Mouse (Mus musculus): ENCODE results near the gene Lrrc4. TPM values are rescaled to one million over a fixed set of nuclear protein-coding genes. Genes with fewer than 3 reads are reported as not detected.

The Lrrc4 gene
- not detected in 2 replicates for polyA plus RNA-seq (2012; ENCODE audit: insufficient read depth, insufficient read length, low replicate concordance, missing spikeins)

DNA sequence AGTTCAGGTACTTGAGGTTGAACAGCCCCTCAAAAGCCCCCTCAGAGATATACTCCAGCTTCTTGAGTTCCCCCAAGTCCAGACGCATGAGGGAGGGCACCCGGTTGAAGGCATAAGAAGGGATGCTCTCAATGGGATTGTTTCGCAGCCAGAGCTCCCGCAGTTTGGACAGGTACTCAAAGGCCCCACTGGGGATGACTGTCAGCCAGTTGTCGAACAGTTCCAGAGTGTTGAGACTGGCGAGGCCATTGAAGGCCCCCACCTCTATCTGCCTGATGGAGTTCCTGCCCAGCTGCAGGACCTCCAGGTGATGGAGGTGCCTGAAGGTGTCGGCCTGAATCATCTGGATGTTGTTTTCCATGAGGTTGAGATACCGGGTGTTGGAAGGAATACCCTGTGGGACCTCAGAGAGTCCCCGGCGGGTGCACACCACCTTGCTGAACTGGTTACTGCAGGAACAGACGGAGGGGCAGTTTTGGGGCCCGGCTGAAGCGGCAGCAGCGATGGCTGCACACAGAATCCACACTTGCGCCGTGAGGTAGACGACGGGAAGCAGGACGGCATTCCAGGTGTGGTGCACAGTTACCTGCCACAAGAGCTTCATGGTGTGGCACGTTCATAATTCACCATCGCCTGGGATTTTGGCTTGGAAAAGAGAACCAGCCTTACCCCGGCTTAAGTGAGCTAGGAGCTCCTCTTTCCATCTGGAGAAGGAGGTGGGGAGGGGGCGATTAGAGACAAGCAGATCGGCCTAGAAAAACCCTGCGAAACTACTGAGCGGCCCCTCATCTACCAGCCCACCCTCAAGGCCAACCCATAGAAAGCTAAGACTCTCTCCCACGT is at the start of gene Lrrc4:
Gene Lrrc4, minus strand, starts transcription at position 737 of the 843 bp plus-strand sequence.
- H3K4me3 ChIP-seq (ENCODE audit: insufficient read depth, low read depth, low read length), result peak within 1 kb of the TSS; percentile 88
- peaks cover 29% of the 10 kb centered on the region for H3K4me1 ChIP-seq (ENCODE audit: control insufficient read depth, insufficient read depth, low read length)
- peak within 1 kb of the TSS; percentile 95 for H3K27ac ChIP-seq (ENCODE audit: insufficient read depth, low read depth, low read length)
- 41% methylated on average over 27 of the region's 27 CpGs for WGBS
- TF ChIP-seq POLR2A (IDR thresholded peaks at IDR 0.05; ENCODE audit: insufficient read depth, low read depth, low read length) (no peak), CTCF (IDR thresholded peaks at IDR 0.05; ENCODE audit: insufficient read depth, low read depth, low read length) (0 out of 2 replicates have a peak, but pooled peaks have one; percentile 10)

DNA sequence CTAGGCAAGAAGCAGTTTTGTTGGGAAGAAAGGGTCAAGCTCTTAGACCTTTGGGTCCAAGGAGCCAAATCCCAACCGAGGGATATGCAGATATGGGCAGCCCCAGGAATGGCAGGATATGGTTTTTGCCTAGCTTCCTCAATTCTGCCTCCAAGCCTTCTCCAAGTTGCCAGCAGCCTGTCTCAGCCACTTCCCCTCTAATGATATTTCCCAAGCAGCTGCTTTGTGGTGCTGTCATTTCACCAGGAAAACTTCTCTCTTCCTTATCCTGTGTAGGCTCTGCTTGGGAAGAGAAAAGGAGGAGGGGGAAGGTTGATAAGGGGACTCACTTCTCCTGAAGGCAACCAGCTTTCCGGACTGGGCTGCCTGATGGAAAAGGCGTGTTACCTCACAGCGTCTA is 49.4 kb upstream of the Lrrc4 start:
- peaks cover 15% of the 10 kb centered on the region for H3K4me1 ChIP-seq (ENCODE audit: control insufficient read depth, insufficient read depth, low read length)
- WGBS, result 88% methylated on average over 4 of the region's 4 CpGs
- H3K27ac ChIP-seq (ENCODE audit: insufficient read depth, low read depth, low read length), result no peak overlapping the region
- no peak for TF ChIP-seq POLR2A (IDR thresholded peaks at IDR 0.05; ENCODE audit: insufficient read depth, low read depth, low read length)
- no peak for TF ChIP-seq CTCF (IDR thresholded peaks at IDR 0.05; ENCODE audit: insufficient read depth, low read depth, low read length)
- no peak overlapping the region for H3K4me3 ChIP-seq (ENCODE audit: insufficient read depth, low read depth, low read length)

DNA sequence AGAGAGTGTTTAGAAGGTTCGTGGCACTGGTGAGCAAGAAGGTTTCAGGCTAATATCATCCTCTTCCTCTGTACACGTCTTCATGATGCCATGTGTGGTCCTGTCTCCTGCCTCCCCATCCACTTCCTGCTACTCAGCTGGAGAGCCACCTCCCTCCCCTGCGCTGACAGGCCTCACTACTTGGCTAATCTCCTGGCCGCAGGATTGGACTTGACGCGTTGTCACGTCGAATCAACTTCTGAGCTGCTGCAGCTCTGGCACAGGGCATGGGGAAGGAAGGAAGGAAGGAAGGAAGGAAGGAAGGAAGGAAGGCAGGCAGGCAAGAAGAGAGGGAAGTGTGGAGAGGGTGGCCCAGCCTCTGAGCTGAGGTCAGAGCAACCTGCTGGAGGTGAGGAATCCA is 47.8 kb upstream of the Lrrc4 start:
- TF ChIP-seq CTCF (IDR thresholded peaks at IDR 0.05; ENCODE audit: insufficient read depth, low read depth, low read length) (no peak), POLR2A (IDR thresholded peaks at IDR 0.05; ENCODE audit: insufficient read depth, low read depth, low read length) (no peak)
- Histone ChIP-seq H3K4me1 (ENCODE audit: control insufficient read depth, insufficient read depth, low read length) (peaks cover 21% of the 10 kb centered on the region), H3K4me3 (ENCODE audit: insufficient read depth, low read depth, low read length) (no peak overlapping the region), H3K27ac (ENCODE audit: insufficient read depth, low read depth, low read length) (no peak overlapping the region)
- 90% methylated on average over 8 of the region's 8 CpGs for WGBS

DNA sequence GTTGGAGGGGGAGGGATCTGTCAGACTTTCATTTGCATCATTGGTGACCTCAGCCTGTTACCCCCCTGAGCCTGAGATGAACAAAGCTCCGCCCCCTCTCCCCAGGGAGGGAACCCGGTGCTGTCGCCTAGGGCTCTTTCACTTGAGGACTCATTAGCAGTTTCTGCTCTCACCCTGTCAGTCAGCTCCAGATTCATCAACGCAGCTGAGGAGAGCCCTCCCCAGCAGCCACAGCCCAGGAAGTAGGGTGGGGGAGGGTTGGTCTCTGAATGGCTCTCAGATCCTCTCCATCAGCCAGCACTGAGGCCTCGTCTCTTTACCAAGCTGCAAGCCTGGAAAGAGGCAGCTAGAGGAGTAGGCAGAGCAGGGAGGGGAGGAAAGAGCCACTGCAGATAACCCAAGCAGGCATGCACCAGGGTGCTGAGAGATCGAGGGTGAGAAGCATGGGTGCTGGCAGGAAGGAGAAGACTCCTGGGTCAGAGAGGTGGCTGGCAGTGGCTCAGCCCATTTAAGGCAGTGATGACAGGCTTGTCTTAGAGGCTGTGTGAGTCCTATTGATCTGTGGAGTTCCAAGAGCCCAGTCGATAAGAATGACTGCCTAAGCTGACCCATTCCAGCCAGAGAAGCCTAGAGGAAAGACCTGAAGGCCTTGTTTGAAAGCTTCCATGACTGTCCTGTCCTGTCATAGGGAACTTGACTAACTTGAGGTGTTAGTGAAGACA is 46.6 kb upstream of the Lrrc4 start:
- 52% methylated on average over 7 of the region's 7 CpGs for WGBS
- TF ChIP-seq CTCF (IDR thresholded peaks at IDR 0.05; ENCODE audit: insufficient read depth, low read depth, low read length) (no peak), POLR2A (IDR thresholded peaks at IDR 0.05; ENCODE audit: insufficient read depth, low read depth, low read length) (no peak)
- peaks cover 29% of the 10 kb centered on the region for H3K4me1 ChIP-seq (ENCODE audit: control insufficient read depth, insufficient read depth, low read length)
- H3K27ac ChIP-seq (ENCODE audit: insufficient read depth, low read depth, low read length), result no peak overlapping the region
- H3K4me3 ChIP-seq (ENCODE audit: insufficient read depth, low read depth, low read length), result no peak overlapping the region

DNA sequence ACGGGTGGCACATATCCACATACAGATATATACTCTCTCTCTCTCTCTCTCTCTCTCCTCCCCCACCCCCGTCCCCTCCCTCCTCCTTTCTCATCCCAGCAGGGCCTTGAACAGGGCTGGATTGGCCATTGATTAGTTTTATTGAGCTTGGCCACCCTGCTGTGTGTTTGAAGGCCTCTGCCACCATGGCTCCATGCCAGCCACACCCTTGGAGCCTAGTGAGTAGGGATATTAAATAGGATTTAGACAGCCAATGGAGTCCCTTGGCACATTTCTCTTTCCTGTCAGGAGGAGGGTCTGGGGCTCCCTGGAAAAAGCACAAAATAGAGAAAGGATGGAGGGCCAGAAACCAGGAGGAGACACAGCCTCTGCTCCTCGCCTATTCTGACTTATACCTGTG is 44.9 kb upstream of the Lrrc4 start:
- no peak for TF ChIP-seq POLR2A (IDR thresholded peaks at IDR 0.05; ENCODE audit: insufficient read depth, low read depth, low read length)
- no peak for TF ChIP-seq CTCF (IDR thresholded peaks at IDR 0.05; ENCODE audit: insufficient read depth, low read depth, low read length)
- Histone ChIP-seq H3K27ac (ENCODE audit: insufficient read depth, low read depth, low read length) (no peak overlapping the region), H3K4me3 (ENCODE audit: insufficient read depth, low read depth, low read length) (no peak overlapping the region), H3K4me1 (ENCODE audit: control insufficient read depth, insufficient read depth, low read length) (peaks cover 40% of the 10 kb centered on the region)
- WGBS, result 64% methylated on average over 3 of the region's 3 CpGs

DNA sequence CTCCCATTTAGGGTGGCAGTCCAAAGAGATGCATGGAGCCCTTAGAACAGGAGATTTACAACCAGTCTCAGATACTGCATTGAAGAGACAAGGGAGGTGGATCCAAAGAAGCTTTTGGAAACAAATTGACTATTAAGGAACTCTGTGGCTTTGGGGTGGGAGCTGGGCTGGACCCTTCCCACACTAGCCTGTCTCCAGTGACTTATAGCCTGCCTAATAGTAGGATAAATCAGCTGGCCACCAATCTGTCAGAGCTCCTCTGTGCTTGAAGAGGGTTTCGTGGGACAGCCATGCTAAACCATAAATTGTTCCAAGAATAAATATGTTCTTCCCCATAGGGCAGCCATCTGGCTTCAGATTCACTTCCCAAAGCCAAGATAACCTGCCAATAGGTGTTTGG is 43.8 kb upstream of the Lrrc4 start:
- TF ChIP-seq POLR2A (IDR thresholded peaks at IDR 0.05; ENCODE audit: insufficient read depth, low read depth, low read length), result no peak

DNA sequence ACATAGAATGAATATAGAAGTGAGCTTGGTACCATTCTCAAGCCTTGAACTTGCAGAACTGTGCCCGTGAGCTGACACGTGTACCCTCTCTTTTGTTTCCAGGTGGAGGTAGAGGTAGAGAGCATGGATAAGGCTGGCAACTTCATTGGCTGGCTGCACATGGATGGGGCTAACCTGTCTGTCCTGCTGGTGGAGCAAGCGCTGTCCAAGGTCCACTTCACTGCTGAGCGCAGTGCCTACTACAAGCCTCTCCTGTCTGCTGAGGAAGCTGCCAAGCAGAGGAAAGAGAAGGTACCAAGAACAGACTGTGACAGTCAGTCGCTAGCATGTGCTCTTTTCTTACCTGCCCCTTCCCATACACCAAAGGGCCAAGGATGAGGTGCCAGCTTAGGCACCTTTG is 43.2 kb upstream of the Lrrc4 start:
- TF ChIP-seq CTCF (IDR thresholded peaks at IDR 0.05; ENCODE audit: insufficient read depth, low read depth, low read length) (no peak), POLR2A (IDR thresholded peaks at IDR 0.05; ENCODE audit: insufficient read depth, low read depth, low read length) (no peak)
- H3K4me3 ChIP-seq (ENCODE audit: insufficient read depth, low read depth, low read length), result no peak overlapping the region
- WGBS, result 95% methylated on average over 5 of the region's 5 CpGs
- H3K27ac ChIP-seq (ENCODE audit: insufficient read depth, low read depth, low read length), result no peak overlapping the region
- peaks cover 37% of the 10 kb centered on the region for H3K4me1 ChIP-seq (ENCODE audit: control insufficient read depth, insufficient read depth, low read length)

More for the DNA sequence above, 43.8 kb upstream of the Lrrc4 start:
- H3K27ac ChIP-seq (ENCODE audit: insufficient read depth, low read depth, low read length), result no peak overlapping the region
- 96% methylated on average over 1 of the region's 1 CpGs for WGBS
- H3K4me3 ChIP-seq (ENCODE audit: insufficient read depth, low read depth, low read length), result no peak overlapping the region
- peaks cover 40% of the 10 kb centered on the region for H3K4me1 ChIP-seq (ENCODE audit: control insufficient read depth, insufficient read depth, low read length)

DNA sequence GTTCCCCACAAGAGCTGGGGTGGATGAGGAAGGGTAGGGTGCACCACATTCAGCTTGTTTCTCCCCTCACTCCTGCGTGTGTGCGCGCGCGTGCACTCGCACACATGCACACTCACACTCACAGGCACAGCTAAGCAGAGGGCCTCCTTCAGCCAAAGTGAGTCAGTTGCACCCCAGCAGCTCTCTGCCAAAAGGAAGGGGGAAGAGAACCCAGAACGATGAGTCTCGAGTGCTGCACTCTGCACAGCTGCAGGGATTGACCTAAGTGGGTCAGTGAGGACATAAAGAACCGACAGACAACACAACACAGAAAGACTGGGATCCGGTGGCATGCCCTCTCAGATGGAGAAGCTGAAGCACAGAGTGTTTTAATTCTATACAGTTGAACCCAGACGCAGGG is 42.5 kb upstream of the Lrrc4 start:
- TF ChIP-seq POLR2A (IDR thresholded peaks at IDR 0.05; ENCODE audit: insufficient read depth, low read depth, low read length), result no peak
- no peak for TF ChIP-seq CTCF (IDR thresholded peaks at IDR 0.05; ENCODE audit: insufficient read depth, low read depth, low read length)
- WGBS, result 61% methylated on average over 11 of the region's 11 CpGs
- Histone ChIP-seq H3K4me3 (ENCODE audit: insufficient read depth, low read depth, low read length) (no peak overlapping the region), H3K27ac (ENCODE audit: insufficient read depth, low read depth, low read length) (no peak overlapping the region; the same call in 1 of the 2 replicates), H3K4me1 (ENCODE audit: control insufficient read depth, insufficient read depth, low read length) (peaks cover 37% of the 10 kb centered on the region)

DNA sequence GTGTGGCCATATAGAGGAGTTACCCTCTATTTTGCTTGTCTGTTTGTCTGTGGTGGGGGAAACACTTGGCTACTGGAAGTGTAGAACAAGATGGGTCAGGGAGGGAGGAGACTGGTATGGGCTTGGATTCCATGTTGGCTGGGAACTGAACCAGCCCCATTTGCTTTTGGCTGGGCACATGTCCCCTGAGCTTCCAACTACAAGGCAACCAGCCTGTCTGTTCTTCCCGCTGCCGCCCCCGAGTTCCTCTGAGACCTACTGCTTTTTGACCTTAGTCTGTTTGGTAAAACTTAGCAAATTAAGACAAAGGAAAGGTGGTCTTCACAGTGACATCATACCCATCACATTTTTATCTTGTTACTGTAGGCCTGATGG is 40.9 kb upstream of the Lrrc4 start:
- Histone ChIP-seq H3K27ac (ENCODE audit: insufficient read depth, low read depth, low read length) (no peak overlapping the region), H3K4me3 (ENCODE audit: insufficient read depth, low read depth, low read length) (no peak overlapping the region), H3K4me1 (ENCODE audit: control insufficient read depth, insufficient read depth, low read length) (peaks cover 34% of the 10 kb centered on the region)
- no peak for TF ChIP-seq CTCF (IDR thresholded peaks at IDR 0.05; ENCODE audit: insufficient read depth, low read depth, low read length)
- no peak for TF ChIP-seq POLR2A (IDR thresholded peaks at IDR 0.05; ENCODE audit: insufficient read depth, low read depth, low read length)
- WGBS, result 78% methylated on average over 3 of the region's 3 CpGs
